Comparison of ENCODE assay signal across 12 mouse cellular contexts in genomic region chr11:110330093-110330492, GRCm38 (mm10). TPM values are rescaled to one million over a fixed set of nuclear protein-coding genes. Genes with fewer than 3 reads are reported as not detected.
DNase-seq lines count a peak whose midpoint lies in the region; ATAC-seq lines count a peak whose summit lies in the region.
"Had no signal": no experiment of that assay in that cellular context is flagged by ENCODE, and none has a peak within 500 bp of the region (broad histone marks: within the 10 kb centered on the region; RNA-seq: fewer than 3 reads in every experiment).

No protein-coding gene starts in this region.

- H3K4me3 ChIP-seq in forebrain, embryonic 13.5 days, result no peak overlapping the region
- no peak overlapping the region for H3K4me3 ChIP-seq in forebrain, embryonic 15.5 days
- H3K4me3 ChIP-seq: hindbrain, embryonic 15.5 days; liver, embryonic 13.5 days; neural tube, embryonic 13.5 days had no signal

- H3K36me3 ChIP-seq in forebrain, embryonic 13.5 days (ENCODE audit: poor library complexity, severe bottlenecking), result no peaks in the 10 kb centered on the region
- no peaks in the 10 kb centered on the region for H3K36me3 ChIP-seq in forebrain, embryonic 15.5 days
- H3K36me3 ChIP-seq: liver, embryonic 13.5 days; neural tube, embryonic 13.5 days had no signal

- intact Hi-C loops in left cerebral cortex, postnatal 14 days (cut with DNase I), result no loop called here

- no peak overlapping the region for H3K9ac ChIP-seq in forebrain, embryonic 13.5 days
- no peak overlapping the region for H3K9ac ChIP-seq in forebrain, embryonic 15.5 days (replicated peaks)
- H3K9ac ChIP-seq: hindbrain, embryonic 15.5 days; liver, embryonic 13.5 days; neural tube, embryonic 13.5 days had no signal

- H3K4me2 ChIP-seq in forebrain, embryonic 13.5 days, result no peak overlapping the region
- no peak overlapping the region for H3K4me2 ChIP-seq in forebrain, embryonic 15.5 days (replicated peaks)
- H3K4me2 ChIP-seq: hindbrain, embryonic 15.5 days; liver, embryonic 13.5 days; neural tube, embryonic 13.5 days had no signal

- 0 out of 2 replicates have a peak, but pooled peaks have one; percentile 50 for ATAC-seq in forebrain, embryonic 13.5 days
- no peak for ATAC-seq in forebrain, embryonic 15.5 days (replicated peaks)

- no peaks in the 10 kb centered on the region for H3K27me3 ChIP-seq in forebrain, embryonic 13.5 days
- H3K27me3 ChIP-seq in forebrain, embryonic 15.5 days, result no peaks in the 10 kb centered on the region
- H3K27me3 ChIP-seq: hindbrain, embryonic 15.5 days; neural tube, embryonic 13.5 days had no signal

- peaks cover 10% of the 10 kb centered on the region for H3K4me1 ChIP-seq in forebrain, embryonic 13.5 days
- H3K4me1 ChIP-seq in forebrain, embryonic 15.5 days, result peaks cover 6% of the 10 kb centered on the region; the same call in 1 of the 2 replicates
- H3K4me1 ChIP-seq: hindbrain, embryonic 15.5 days; liver, embryonic 13.5 days had no signal

- no peaks in the 10 kb centered on the region for H3K9me3 ChIP-seq in forebrain, embryonic 13.5 days (replicated peaks)
- no peaks in the 10 kb centered on the region for H3K9me3 ChIP-seq in forebrain, embryonic 15.5 days
- H3K9me3 ChIP-seq: hindbrain, embryonic 15.5 days; liver, embryonic 13.5 days; neural tube, embryonic 13.5 days had no signal

- peak; percentile 15 to 25 for DNase-seq in kidney, postnatal 4 days
- DNase-seq in kidney, adult 9 months, result no peak
- peak; percentile 83 for DNase-seq in brain, adult 2 months (ENCODE audit: low read depth, low spot score)
- peak; percentile 40 to 59 for DNase-seq in left cerebral cortex, postnatal 14 days (ENCODE audit: low spot score in 2 of 2)
- no peak for DNase-seq in embryo, embryonic 11 days
- no peak for DNase-seq in adrenal gland, adult 18-20 months (ENCODE audit: low spot score in 2 of 2)
- DNase-seq: B cell, adult 2 months; liver, embryonic 13.5 days had no signal

- H3K27ac ChIP-seq in forebrain, embryonic 13.5 days, result no peak overlapping the region
- no peak overlapping the region for H3K27ac ChIP-seq in forebrain, embryonic 15.5 days (replicated peaks)
- H3K27ac ChIP-seq: hindbrain, embryonic 15.5 days; liver, embryonic 13.5 days; neural tube, embryonic 13.5 days had no signal

- WGBS in forebrain, embryonic 13.5 days, result 82% methylated on average over 6 of the region's 6 CpGs
- 68% methylated on average over 6 of the region's 6 CpGs for WGBS in forebrain, embryonic 15.5 days

RNA-seq across cellular contexts. Expression of gene Abca5, which starts 7.4 kb away (rescaled TPM):
- polyA plus RNA-seq in forebrain, embryonic 13.5 days (2015; fragmentation: Nextera tagmentation; extraction: Ambion mirVana), result 4.8 and 5.7 TPM in 2 replicates
- 5.9 and 7.4 TPM in 2 replicates for polyA plus RNA-seq in forebrain, embryonic 15.5 days (2015; fragmentation: Nextera tagmentation; extraction: Ambion mirVana)
- total RNA-seq in left cerebral cortex, postnatal 14 days (2021), result 10 to 100 TPM; 36.2 to 38.6 TPM
- 10 to 100 TPM; 11.8 to 18.8 TPM for total RNA-seq in adrenal gland, adult 18-20 months (2021)

Comparison
In these comparisons a context has a peak if more than half of its experiments do, and no peak if none do; other contexts are left out.
1. DNase-seq: peak in kidney, postnatal 4 days (2 of 2), brain, adult 2 months (single experiment) and left cerebral cortex, postnatal 14 days (2 of 2); none in kidney, adult 9 months (single experiment), embryo, embryonic 11 days (single experiment) and adrenal gland, adult 18-20 months (0 of 2).